Mouse (Mus musculus): ENCODE measurements around the gene Haao.

DNA sequence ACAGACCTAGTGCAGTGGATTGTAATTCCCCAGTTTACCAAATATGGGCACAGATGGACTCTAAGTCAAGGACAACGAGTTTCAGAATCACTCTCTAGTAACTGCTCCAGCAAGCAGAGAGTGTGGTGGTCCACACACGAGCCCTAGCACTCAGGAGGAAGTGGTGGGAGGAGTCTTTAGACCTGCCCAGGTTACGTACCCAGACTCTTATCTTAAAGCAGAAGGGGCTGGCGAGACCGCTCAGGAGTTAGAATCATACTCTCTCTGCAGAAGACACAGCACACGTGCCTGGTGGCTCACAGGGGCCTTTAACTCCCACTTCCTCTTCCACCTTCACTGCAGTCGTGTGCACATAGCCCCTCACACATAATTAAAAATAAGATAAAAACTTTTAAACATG is 40.4 kb downstream of the Haao start:
- TF ChIP-seq CTCF (IDR thresholded peaks at IDR 0.05; ENCODE audit: control insufficient read depth, insufficient read depth, insufficient read length) (no peak), USF1 (IDR thresholded peaks at IDR 0.05; ENCODE audit: low read depth) (no peak), MYOD1 (IDR thresholded peaks at IDR 0.05; ENCODE audit: control insufficient read depth, insufficient read length, low read depth) (no peak), MAX (IDR thresholded peaks at IDR 0.05) (no peak), FOSL1 (IDR thresholded peaks at IDR 0.05; ENCODE audit: insufficient read depth, low read length, poor library complexity, severe bottlenecking) (no peak), CEBPB (IDR thresholded peaks at IDR 0.05; ENCODE audit: low read depth) (no peak), MYOG (IDR thresholded peaks at IDR 0.05; ENCODE audit: control insufficient read depth, extremely low read depth, insufficient read length) (no peak)
